Mouse (Mus musculus) heart, embryonic 14.5 days (tissue): ENCODE measurements at regions not wholly inside any gene's neighbourhood (a gene's known extent, or its start where the extent isn't known, plus 50 kb on each side); places are given as distances from the start of the nearest gene placed in this dataset.

Source experiments
- ATAC-seq: fragments of 200-750 bp; cut with Nextera tagmentation; 2 replicates; pipeline ENCODE4 v1.8.0; 2017; ENCODE audit warnings: low read depth, moderate TSS enrichment; ENCODE audit not compliant: insufficient number of reproducible peaks, insufficient read depth, low FRiP score
- H3K27ac ChIP-seq, 2 experiments: fragments of 200-500 bp in 1 of 2; fragments of 300-500 bp in 1 of 2; sonication (generic) in 1 of 2; replicated peaks in 1 of 2; 2 replicates each; pipeline ENCODE4 v1.5.1; 2012 to 2014; ENCODE audit warnings: low read depth in 2 of 2, low read length in 2 of 2, control low read depth in 1 of 2, mild to moderate bottlenecking in 1 of 2, mixed read lengths in 1 of 2; ENCODE audit not compliant: control insufficient read depth in 1 of 2, insufficient read depth in 1 of 2
- H3K27me3 ChIP-seq: fragments of 300-500 bp; sonication (generic); 2 replicates; pipeline ENCODE4 v1.6.1; 2014; ENCODE audit warnings: mild to moderate bottlenecking, low read length, control low read depth; ENCODE audit not compliant: control insufficient read depth, insufficient read depth
- H3K36me3 ChIP-seq: fragments of 300-500 bp; sonication (generic); 2 replicates; pipeline ENCODE4 v1.6.1; 2014; ENCODE audit warnings: mild to moderate bottlenecking, control low read depth, low read length, mixed read lengths; ENCODE audit not compliant: control insufficient read depth, insufficient read depth
- H3K4me1 ChIP-seq, 2 experiments: fragments of 200-500 bp in 1 of 2; fragments of 300-500 bp in 1 of 2; sonication (generic) in 1 of 2; 2 replicates each; pipeline ENCODE4 v1.6.1; 2012 to 2014; ENCODE audit warnings: low read length in 2 of 2, control low read depth in 1 of 2, mixed read lengths in 1 of 2; ENCODE audit not compliant: control insufficient read depth in 2 of 2, insufficient read depth in 2 of 2
- H3K4me2 ChIP-seq: fragments of 300-500 bp; sonication (generic); 2 replicates; pipeline ENCODE4 v1.6.1; 2014; ENCODE audit warnings: mild to moderate bottlenecking, low read length
- H3K4me3 ChIP-seq, 2 experiments: fragments of 200-500 bp in 1 of 2; fragments of 300-500 bp in 1 of 2; sonication (generic) in 1 of 2; 2 replicates each; pipeline ENCODE4 v1.5.1; 2012 to 2014; ENCODE audit warnings: low read length in 2 of 2, mild to moderate bottlenecking in 2 of 2, control low read depth in 1 of 2, low read depth in 1 of 2, moderate library complexity in 1 of 2; ENCODE audit not compliant: control insufficient read depth in 1 of 2, insufficient read depth in 1 of 2
- H3K9ac ChIP-seq: fragments of 300-500 bp; sonication (generic); 2 replicates; pipeline ENCODE4 v1.6.1; 2014; ENCODE audit warnings: mild to moderate bottlenecking, low read length
- H3K9me3 ChIP-seq: fragments of 300-500 bp; sonication (generic); 2 replicates; pipeline ENCODE4 v1.6.1; 2016; ENCODE audit warnings: low read length, control low read depth; ENCODE audit not compliant: control insufficient read depth
- WGBS: fragments of 180-500 bp; shearing (Covaris S2); extraction: QIAGEN DNeasy Blood & Tissue Kit; methylation state at CpG from one replicate; pipeline ENCODE4 v1.1.7; 2014; 5-methylcytosine and 5-hydroxymethylcytosine counted together

- ATAC-seq, result no peak
- 92% methylated on average over 2 of the region's 2 CpGs for WGBS
- peaks cover 4% of the 10 kb centered on the region; the same call in 1 of the 2 replicates for H3K9me3 ChIP-seq
- no peak overlapping the region for H3K4me2 ChIP-seq
- H3K4me1 ChIP-seq, result no peaks in the 10 kb centered on the region
- H3K9ac ChIP-seq, result no peak overlapping the region
- H3K27me3 ChIP-seq, result no peaks in the 10 kb centered on the region
- no peak overlapping the region for H3K27ac ChIP-seq
- H3K36me3 ChIP-seq, result no peaks in the 10 kb centered on the region
- H3K4me3 ChIP-seq, result no peak overlapping the region
Observed at GRCm38 (mm10) chr7:70525372-70525771, 158.8 kb upstream of the Nr2f2 start.

GRCm38 (mm10) chr7:70524744-70525143, 158.2 kb upstream of the Nr2f2 start:
- H3K4me1 ChIP-seq, result no peaks in the 10 kb centered on the region
- no peak overlapping the region for H3K27ac ChIP-seq
- no peak overlapping the region for H3K9ac ChIP-seq
- ATAC-seq, result no peak
- H3K4me3 ChIP-seq, result no peak overlapping the region
- WGBS, result 84% methylated on average over 9 of the region's 9 CpGs
- H3K27me3 ChIP-seq, result no peaks in the 10 kb centered on the region
- no peaks in the 10 kb centered on the region for H3K36me3 ChIP-seq
- no peak overlapping the region for H3K4me2 ChIP-seq
- peaks cover 4% of the 10 kb centered on the region; the same call in 1 of the 2 replicates for H3K9me3 ChIP-seq

- H3K4me2 ChIP-seq, result no peak overlapping the region
- no peak overlapping the region for H3K9ac ChIP-seq
- no peak overlapping the region for H3K27ac ChIP-seq
- 93% methylated on average over 4 of the region's 4 CpGs for WGBS
- no peaks in the 10 kb centered on the region for H3K36me3 ChIP-seq
- peaks cover 4% of the 10 kb centered on the region; the same call in 1 of the 2 replicates for H3K9me3 ChIP-seq
- no peaks in the 10 kb centered on the region for H3K27me3 ChIP-seq
- H3K4me3 ChIP-seq, result no peak overlapping the region
- no peak for ATAC-seq
- H3K4me1 ChIP-seq, result no peaks in the 10 kb centered on the region
Observed at GRCm38 (mm10) chr7:70524251-70524650, 157.7 kb upstream of the Nr2f2 start.

- Histone ChIP-seq H3K4me3 (no peak overlapping the region), H3K9me3 (no peaks in the 10 kb centered on the region), H3K9ac (no peak overlapping the region), H3K27ac (no peak overlapping the region), H3K36me3 (no peaks in the 10 kb centered on the region), H3K4me1 (no peaks in the 10 kb centered on the region; a peak in 1 of 4 replicates), H3K27me3 (peaks cover 21% of the 10 kb centered on the region; the same call in 1 of the 2 replicates), H3K4me2 (no peak overlapping the region)
- WGBS, result 52% methylated on average over 3 of the region's 3 CpGs
- no peak for ATAC-seq
Observed at GRCm38 (mm10) chr7:70516741-70517140, 150.2 kb upstream of the Nr2f2 start.

- peaks cover 23% of the 10 kb centered on the region; the same call in 1 of the 2 replicates for H3K27me3 ChIP-seq
- no peak overlapping the region for H3K27ac ChIP-seq
- H3K36me3 ChIP-seq, result no peaks in the 10 kb centered on the region
- no peak overlapping the region for H3K4me2 ChIP-seq
- no peak overlapping the region for H3K9ac ChIP-seq
- no peak overlapping the region for H3K4me3 ChIP-seq
- H3K4me1 ChIP-seq, result no peaks in the 10 kb centered on the region; a peak in 1 of 4 replicates
- 27% methylated on average over 8 of the region's 8 CpGs for WGBS
- ATAC-seq, result no peak
- no peaks in the 10 kb centered on the region for H3K9me3 ChIP-seq
Observed at GRCm38 (mm10) chr7:70515341-70515851, 148.9 kb upstream of the Nr2f2 start.

- no peak for ATAC-seq
- no peaks in the 10 kb centered on the region; a peak in 1 of 4 replicates for H3K4me1 ChIP-seq
- peaks cover 23% of the 10 kb centered on the region; the same call in 1 of the 2 replicates for H3K27me3 ChIP-seq
- WGBS, result 13% methylated on average over 6 of the region's 6 CpGs
- H3K4me2 ChIP-seq, result peak overlapping the region; percentile 11
- no peak overlapping the region for H3K27ac ChIP-seq
- no peak overlapping the region for H3K4me3 ChIP-seq
- no peaks in the 10 kb centered on the region for H3K36me3 ChIP-seq
- H3K9ac ChIP-seq, result no peak overlapping the region
- no peaks in the 10 kb centered on the region for H3K9me3 ChIP-seq
Observed at GRCm38 (mm10) chr7:70514666-70515065, 148.1 kb upstream of the Nr2f2 start.

- Histone ChIP-seq H3K4me3 (no peak overlapping the region), H3K27ac (no peak overlapping the region), H3K36me3 (no peaks in the 10 kb centered on the region), H3K27me3 (peaks cover 28% of the 10 kb centered on the region), H3K9me3 (no peaks in the 10 kb centered on the region), H3K4me1 (no peaks in the 10 kb centered on the region; a peak in 1 of 4 replicates), H3K9ac (no peak overlapping the region), H3K4me2 (no peak overlapping the region)
- ATAC-seq, result no peak
- WGBS, result 70% methylated on average over 6 of the region's 6 CpGs
Observed at GRCm38 (mm10) chr7:70512354-70512753, 145.8 kb upstream of the Nr2f2 start.

GRCm38 (mm10) chr7:70505671-70506181, 139.2 kb upstream of the Nr2f2 start:
- H3K4me3 ChIP-seq, result no peak overlapping the region
- no peaks in the 10 kb centered on the region for H3K9me3 ChIP-seq
- peaks cover 51% of the 10 kb centered on the region for H3K27me3 ChIP-seq
- H3K36me3 ChIP-seq, result no peaks in the 10 kb centered on the region
- 20% methylated on average over 7 of the region's 7 CpGs for WGBS
- H3K4me2 ChIP-seq, result no peak overlapping the region
- peaks cover 4 to 5% of the 10 kb centered on the region in 2 experiments; a peak in 1 of 4 replicates for H3K4me1 ChIP-seq
- ATAC-seq, result no peak
- no peak overlapping the region for H3K9ac ChIP-seq
- no peak overlapping the region for H3K27ac ChIP-seq
